Mouse (Mus musculus) activated CD4-positive, CD25-positive, alpha-beta regulatory T cell, adult 9 weeks (primary cell): Measurements from ENCODE around the gene Olfr904. TPM values are rescaled to one million over a fixed set of nuclear protein-coding genes. Genes with fewer than 3 reads are reported as not detected.

Source experiments
- polyA plus RNA-seq: library from polyadenylated mRNA; unstranded; fragments of 100-300 nt; shearing (Covaris generic); gene quantifications from one replicate; pipeline ENCODE4 v1.2.1, GENCODE M21; 2017

Olfr904 gene
- not detected for polyA plus RNA-seq

GRCm38 (mm10) chr9:38462844-38463243 is at the start of gene Olfr904:
Olfr904 (plus strand) TSS chr9:38463144.

GRCm38 (mm10) chr9:38429155-38429554 is 33.8 kb upstream of the Olfr904 start, which contains the start of gene Olfr901:
Olfr901 (plus strand) TSS chr9:38429455.

GRCm38 (mm10) chr9:38447352-38447751 is 15.6 kb upstream of the Olfr904 start, which contains the start of gene Olfr902:
Olfr902 (plus strand) TSS chr9:38447652.

GRCm38 (mm10) chr9:38470807-38471206 is 7.9 kb downstream of the Olfr904 start, which contains the start of gene Olfr905:
Olfr905 (plus strand) TSS chr9:38471107.

GRCm38 (mm10) chr9:38486785-38487184 is 23.8 kb downstream of the Olfr904 start, which contains the start of gene Olfr906:
Olfr906 (plus strand) TSS chr9:38487085.

GRCm38 (mm10) chr9:38495501-38495900 is 32.6 kb downstream of the Olfr904 start, which contains the start of gene Olfr907:
Olfr907 (plus strand) TSS chr9:38495801.

Other genes starting within 250 kb of the Olfr904 start
- gene Olfr894, start 245.1 kb upstream of the Olfr904 start, polyA plus RNA-seq, result not detected
- not detected for gene Olfr143, start 210.4 kb upstream of the Olfr904 start, polyA plus RNA-seq
- not detected for gene Olfr895, start 195.3 kb upstream of the Olfr904 start, polyA plus RNA-seq
- gene Olfr896-ps1, start 172.0 kb upstream of the Olfr904 start, polyA plus RNA-seq, result not detected
- gene Olfr25, start 134.1 kb upstream of the Olfr904 start, polyA plus RNA-seq, result not detected
- gene Olfr898, start 114.7 kb upstream of the Olfr904 start, polyA plus RNA-seq, result 0.11 TPM
- 0.07 TPM for gene Olfr250, start 96.2 kb upstream of the Olfr904 start, polyA plus RNA-seq
- gene Olfr251, start 86.1 kb upstream of the Olfr904 start, polyA plus RNA-seq, result not detected
- gene Olfr147, start 61.4 kb upstream of the Olfr904 start, polyA plus RNA-seq, result not detected
- 0.10 TPM for gene Olfr901, start 33.7 kb upstream of the Olfr904 start, polyA plus RNA-seq
- not detected for gene Olfr902, start 15.5 kb upstream of the Olfr904 start, polyA plus RNA-seq
- not detected for gene Olfr905, start 8.0 kb downstream of the Olfr904 start, polyA plus RNA-seq
- gene Olfr906, start 23.9 kb downstream of the Olfr904 start, polyA plus RNA-seq, result not detected
- not detected for gene Olfr907, start 32.7 kb downstream of the Olfr904 start, polyA plus RNA-seq
- gene Olfr911-ps1, start 58.4 kb downstream of the Olfr904 start, polyA plus RNA-seq, result not detected
- gene Olfr910, start 74.7 kb downstream of the Olfr904 start, polyA plus RNA-seq, result not detected
- gene Olfr912, start 117.0 kb downstream of the Olfr904 start, polyA plus RNA-seq, result 0.05 TPM
- gene Olfr913, start 129.6 kb downstream of the Olfr904 start, polyA plus RNA-seq, result not detected
- not detected for gene Olfr914, start 142.0 kb downstream of the Olfr904 start, polyA plus RNA-seq
- gene Olfr916, start 196.7 kb downstream of the Olfr904 start, polyA plus RNA-seq, result not detected
- gene Olfr917, start 202.7 kb downstream of the Olfr904 start, polyA plus RNA-seq, result not detected
- gene Olfr918, start 211.5 kb downstream of the Olfr904 start, polyA plus RNA-seq, result not detected
- not detected for gene Olfr919, start 240.5 kb downstream of the Olfr904 start, polyA plus RNA-seq